Mouse (Mus musculus) heart, postnatal 0 days (tissue): ENCODE data around the gene Mpp4. TPM values are rescaled to one million over a fixed set of nuclear protein-coding genes. Genes with fewer than 3 reads are reported as not detected.

ENCODE experiments used
- ATAC-seq: fragments of 200-750 bp; cut with Nextera tagmentation; 2 replicates; pipeline ENCODE4 v1.8.0; 2017; ENCODE audit warnings: low read depth, moderate number of reproducible peaks, moderate library complexity; ENCODE audit not compliant: insufficient read depth
- DNase-seq: peaks from one replicate; pipeline ENCODE4 v3.0.0-alpha.2; 2016; ENCODE audit warnings: low spot score
- H3K27ac ChIP-seq: fragments of 300-500 bp; sonication (generic); 2 replicates; pipeline ENCODE4 v1.5.1; 2014; ENCODE audit warnings: low read depth, mild to moderate bottlenecking
- H3K27me3 ChIP-seq: fragments of 300-500 bp; sonication (generic); 2 replicates; pipeline ENCODE4 v1.6.1; 2014; ENCODE audit warnings: low read length, mixed read lengths; ENCODE audit not compliant: control insufficient read depth, insufficient read depth
- H3K36me3 ChIP-seq: fragments of 300-500 bp; sonication (generic); replicated peaks from 2 replicates; pipeline ENCODE4 v1.6.1; 2014; ENCODE audit warnings: low read length, mixed read lengths; ENCODE audit not compliant: control insufficient read depth, insufficient read depth
- H3K4me1 ChIP-seq: fragments of 300-500 bp; sonication (generic); 2 replicates; pipeline ENCODE4 v1.6.1; 2014; ENCODE audit warnings: antibody characterized with exemption; ENCODE audit not compliant: control insufficient read depth, insufficient read depth
- H3K4me2 ChIP-seq: fragments of 300-500 bp; sonication (generic); 2 replicates; pipeline ENCODE4 v1.6.1; 2014; ENCODE audit warnings: low read depth, mild to moderate bottlenecking, low read length, moderate library complexity
- H3K4me3 ChIP-seq: fragments of 300-500 bp; sonication (generic); 2 replicates; pipeline ENCODE4 v1.5.1; 2014; ENCODE audit warnings: low read depth, low read length
- H3K9ac ChIP-seq: fragments of 300-500 bp; sonication (generic); replicated peaks from 2 replicates; pipeline ENCODE4 v1.6.1; 2014; ENCODE audit warnings: low read depth, low read length, mixed read lengths
- H3K9me3 ChIP-seq: fragments of 300-500 bp; sonication (generic); replicated peaks from 2 replicates; pipeline ENCODE4 v1.6.1; 2016; ENCODE audit warnings: low read length; ENCODE audit not compliant: control insufficient read depth
- CTCF ChIP-seq: IDR thresholded peaks from 2 replicates; pipeline ENCODE4 v1.5.1; 2016; ENCODE audit warnings: antibody characterized with exemption, control low read depth, low read depth
- EP300 ChIP-seq: IDR thresholded peaks from 2 replicates; pipeline ENCODE4 v1.6.1; 2016; ENCODE audit warnings: antibody characterized with exemption, low read depth
- WGBS: fragments of 180-500 bp; shearing (Covaris S2); extraction: QIAGEN DNeasy Blood & Tissue Kit; methylation state at CpG from one replicate; pipeline ENCODE4 v1.1.7; 2014; 5-methylcytosine and 5-hydroxymethylcytosine counted together
- polyA plus RNA-seq: library from polyadenylated mRNA; unstranded; fragments of >200 nt; fragmentation: Nextera tagmentation; extraction: Ambion mirVana; gene quantifications from 2 replicates; pipeline ENCODE4 v1.2.1, GENCODE M21; 2015
- total RNA-seq: library from RNA; depleted of rRNA; stranded (reverse); fragments of >200 nt; gene quantifications from 2 replicates; pipeline ENCODE4 v1.2.3, GENCODE M21; 2014; ENCODE audit warnings: low replicate concordance

Mpp4 gene
- total and polyA plus RNA-seq, 2 experiments from 2014 or later: not detected

DNA sequence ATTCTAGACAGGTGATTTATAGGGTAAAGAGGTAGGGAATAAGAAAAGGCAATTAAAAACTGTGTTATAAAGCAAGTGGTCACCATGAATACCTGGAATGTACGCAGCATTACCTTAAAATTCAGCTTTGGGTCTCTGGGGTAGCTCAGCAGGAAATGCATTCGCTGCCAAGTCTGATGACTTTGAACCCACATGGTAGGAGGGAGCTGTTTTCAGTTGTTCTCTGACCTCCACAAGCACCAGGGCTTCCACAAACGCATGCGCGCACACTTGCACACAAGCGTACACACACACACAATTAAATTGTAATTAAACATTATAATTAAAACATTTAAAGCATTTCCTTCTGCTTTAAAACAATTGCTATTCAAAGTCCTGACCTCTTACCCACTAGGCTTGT, 2.3 kb downstream of the Mpp4 start:
- Histone ChIP-seq H3K4me3 (no peak overlapping the region), H3K36me3 (peaks cover 23% of the 10 kb centered on the region), H3K4me1 (no peaks in the 10 kb centered on the region), H3K9me3 (no peaks in the 10 kb centered on the region), H3K27ac (no peak overlapping the region), H3K27me3 (no peaks in the 10 kb centered on the region), H3K9ac (no peak overlapping the region), H3K4me2 (no peak overlapping the region)
- DNase-seq: no peak
- 83% methylated on average over 6 of the region's 6 CpGs for WGBS
- no peak for ATAC-seq
- TF ChIP-seq EP300 (no peak), CTCF (no peak)

DNA sequence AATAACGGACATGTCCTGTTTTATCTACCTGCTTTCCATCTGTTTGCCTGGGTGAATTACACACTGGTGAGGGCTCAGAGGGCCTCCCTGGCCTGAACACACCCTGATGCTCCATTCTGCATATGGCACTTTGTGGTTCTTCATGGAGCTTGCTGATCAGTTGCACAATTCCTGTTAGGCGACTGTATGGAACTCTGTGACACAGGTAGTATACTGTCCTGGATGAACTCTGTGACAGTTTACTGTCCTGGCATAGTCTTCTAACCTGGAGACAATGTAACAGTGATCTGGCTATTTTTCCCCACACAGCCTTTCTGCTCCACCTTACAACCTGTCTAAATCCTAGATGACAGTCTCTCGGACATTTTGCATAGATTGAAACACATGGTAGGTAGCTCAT, 4.1 kb downstream of the Mpp4 start:
- Histone ChIP-seq H3K27me3 (no peaks in the 10 kb centered on the region), H3K9me3 (no peaks in the 10 kb centered on the region), H3K36me3 (peaks cover 14% of the 10 kb centered on the region; the same call in 1 of the 2 replicates), H3K4me3 (no peak overlapping the region), H3K9ac (no peak overlapping the region), H3K4me2 (no peak overlapping the region), H3K4me1 (no peaks in the 10 kb centered on the region), H3K27ac (no peak overlapping the region)
- TF ChIP-seq CTCF: no peak
- no peak for TF ChIP-seq EP300
- DNase-seq (no peak), ATAC-seq (no peak)
- WGBS: 82% methylated on average over 3 of the region's 3 CpGs

DNA sequence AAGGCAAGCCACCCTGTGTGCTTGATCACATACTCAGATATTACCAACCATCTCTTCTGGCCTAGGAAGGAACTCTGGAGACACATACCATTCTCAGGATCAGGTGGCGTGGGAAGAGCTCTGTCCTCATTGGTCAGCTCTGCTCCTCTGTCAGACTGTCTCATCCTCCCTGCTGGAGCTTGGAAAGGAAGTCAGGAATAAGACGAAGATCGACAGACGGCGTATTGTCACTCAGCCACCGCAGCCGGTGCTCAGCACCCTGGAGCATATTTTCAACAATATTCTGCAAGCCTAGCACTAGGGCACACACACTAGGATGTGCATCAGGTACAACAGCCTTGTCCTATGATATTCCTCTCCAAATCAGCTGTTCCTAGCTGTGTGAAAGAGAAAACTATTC, 4.7 kb downstream of the Mpp4 start:
- 76% methylated on average over 7 of the region's 7 CpGs for WGBS
- Histone ChIP-seq H3K4me1 (no peaks in the 10 kb centered on the region), H3K4me2 (no peak overlapping the region), H3K27me3 (no peaks in the 10 kb centered on the region), H3K9me3 (no peaks in the 10 kb centered on the region), H3K36me3 (peaks cover 7% of the 10 kb centered on the region; the same call in 1 of the 2 replicates), H3K9ac (no peak overlapping the region), H3K27ac (no peak overlapping the region), H3K4me3 (no peak overlapping the region)
- DNase-seq (no peak), ATAC-seq (no peak)
- TF ChIP-seq EP300: no peak
- no peak for TF ChIP-seq CTCF

DNA sequence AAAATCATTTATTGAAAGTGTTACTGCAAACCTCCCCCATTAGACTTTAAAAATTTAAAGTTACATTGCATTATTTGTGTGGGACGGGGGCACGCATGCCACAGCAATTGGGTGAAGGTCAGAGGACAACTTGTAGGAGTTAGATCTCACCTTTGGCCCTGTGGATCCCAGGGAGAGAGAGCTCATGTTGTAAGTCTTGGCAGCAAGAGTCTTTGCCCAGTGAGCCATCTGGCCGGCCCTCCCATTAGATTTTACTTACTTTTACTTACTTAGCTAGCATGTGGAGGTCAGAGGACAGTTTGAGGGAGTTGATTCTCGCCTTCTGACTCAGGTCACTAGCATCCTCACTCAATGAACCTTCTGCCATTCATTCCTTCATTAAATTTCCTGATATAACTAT, 5.3 kb downstream of the Mpp4 start:
- no peaks in the 10 kb centered on the region for H3K27me3 ChIP-seq
- H3K9ac ChIP-seq: no peak overlapping the region
- 0 out of 2 replicates have a peak, but pooled peaks cover under 1% of the 10 kb centered on the region for H3K36me3 ChIP-seq
- WGBS: 75% methylated on average over 4 of the region's 4 CpGs
- H3K4me1 ChIP-seq: no peaks in the 10 kb centered on the region
- ATAC-seq (no peak), DNase-seq (no peak)
- no peak overlapping the region for H3K27ac ChIP-seq
- no peak for TF ChIP-seq CTCF
- TF ChIP-seq EP300: no peak
- no peaks in the 10 kb centered on the region for H3K9me3 ChIP-seq
- H3K4me2 ChIP-seq: no peak overlapping the region
- H3K4me3 ChIP-seq: no peak overlapping the region

DNA sequence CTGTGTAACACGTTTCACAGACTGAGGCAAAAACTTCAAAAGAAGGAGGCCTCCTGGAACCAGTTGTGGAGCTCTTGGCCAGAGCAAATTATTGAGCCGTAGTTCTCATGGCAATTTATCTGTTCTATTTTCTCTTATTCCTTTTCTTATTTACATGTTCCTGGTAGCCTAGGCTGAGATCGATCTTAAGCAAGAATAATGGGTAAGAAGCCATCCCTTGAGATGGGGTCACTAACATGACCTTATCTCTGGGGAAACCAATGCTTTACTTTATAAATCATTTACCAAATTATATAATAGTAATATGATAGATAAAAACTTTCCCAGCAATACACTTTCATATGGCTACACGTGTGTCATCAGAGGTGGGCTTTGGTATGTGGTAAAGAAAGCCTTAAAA, 10.8 kb downstream of the Mpp4 start:
- H3K4me2 ChIP-seq: no peak overlapping the region
- H3K4me1 ChIP-seq: no peaks in the 10 kb centered on the region
- H3K27me3 ChIP-seq: no peaks in the 10 kb centered on the region
- no peaks in the 10 kb centered on the region for H3K36me3 ChIP-seq
- 77% methylated on average over 4 of the region's 4 CpGs for WGBS
- ATAC-seq (no peak), DNase-seq (no peak)
- H3K4me3 ChIP-seq: no peak overlapping the region
- TF ChIP-seq EP300 (no peak), CTCF (no peak)
- H3K9ac ChIP-seq: no peak overlapping the region
- no peak overlapping the region for H3K27ac ChIP-seq
- no peaks in the 10 kb centered on the region for H3K9me3 ChIP-seq

DNA sequence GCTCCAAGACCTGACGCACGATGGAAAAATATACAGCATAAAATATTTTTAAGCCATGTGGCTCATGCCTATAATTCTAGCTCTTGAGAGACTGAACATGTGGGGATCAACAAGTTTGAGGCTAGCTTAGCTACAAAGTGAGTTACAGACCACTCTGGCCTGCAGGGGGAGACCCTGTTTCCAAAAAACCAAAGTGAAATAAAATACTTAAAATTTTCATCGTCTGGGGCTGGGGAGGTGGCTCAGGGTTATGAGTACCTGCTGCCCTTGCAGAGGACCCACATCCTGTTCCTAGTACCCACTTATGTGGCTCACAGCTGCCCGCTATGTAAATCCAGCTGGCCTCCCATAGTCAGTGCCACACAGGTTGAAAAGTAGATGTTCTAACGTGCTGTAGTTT, 12.6 kb downstream of the Mpp4 start:
- DNase-seq (no peak), ATAC-seq (no peak)
- H3K9ac ChIP-seq: no peak overlapping the region
- TF ChIP-seq CTCF (no peak), EP300 (no peak)
- H3K27me3 ChIP-seq: no peaks in the 10 kb centered on the region
- no peak overlapping the region for H3K27ac ChIP-seq
- H3K4me2 ChIP-seq: no peak overlapping the region
- H3K36me3 ChIP-seq: no peaks in the 10 kb centered on the region
- no peak overlapping the region for H3K4me3 ChIP-seq
- no peaks in the 10 kb centered on the region for H3K4me1 ChIP-seq
- no peaks in the 10 kb centered on the region for H3K9me3 ChIP-seq
- WGBS: 74% methylated on average over 5 of the region's 5 CpGs
